Mouse (Mus musculus): ENCODE data around the gene Fcrl6.

GRCm38 (mm10) chr1:172636266-172636665 is 33.9 kb upstream of the Fcrl6 start:
- TF ChIP-seq CTCF (IDR thresholded peaks at IDR 0.05; ENCODE audit: borderline replicate concordance, insufficient read depth, low read depth, low read length) (no peak), POLR2A (IDR thresholded peaks at IDR 0.05; ENCODE audit: borderline replicate concordance, insufficient read depth, low read length) (no peak)

Data from cerebellum, adult 2 months (tissue).